Mouse (Mus musculus) embryonic facial prominence, embryonic 13.5 days (tissue): ENCODE results near the gene Gm49510. TPM values are rescaled to one million over a fixed set of nuclear protein-coding genes. Genes with fewer than 3 reads are reported as not detected.

Source experiments
- ATAC-seq: fragments of 200-750 bp; cut with Nextera tagmentation; 2 replicates; pipeline ENCODE4 v1.8.0; 2017; ENCODE audit warnings: low read depth; ENCODE audit not compliant: insufficient number of reproducible peaks, insufficient read depth, low FRiP score, low TSS enrichment
- H3K27ac ChIP-seq: fragments of 300-500 bp; sonication (generic); 2 replicates; pipeline ENCODE4 v1.5.1; 2015; ENCODE audit warnings: moderate library complexity, mild to moderate bottlenecking, inconsistent platforms
- H3K27me3 ChIP-seq: fragments of 300-500 bp; sonication (generic); 2 replicates; pipeline ENCODE4 v1.6.1; 2015; ENCODE audit warnings: mild to moderate bottlenecking, inconsistent platforms
- H3K36me3 ChIP-seq: fragments of 300-500 bp; sonication (generic); 2 replicates; pipeline ENCODE4 v1.6.1; 2015; ENCODE audit warnings: mild to moderate bottlenecking, inconsistent platforms
- H3K4me1 ChIP-seq: fragments of 300-500 bp; sonication (generic); 2 replicates; pipeline ENCODE4 v1.6.1; 2015; ENCODE audit warnings: inconsistent platforms
- H3K4me2 ChIP-seq: fragments of 300-500 bp; sonication (generic); 2 replicates; pipeline ENCODE4 v1.6.1; 2015; ENCODE audit warnings: moderate library complexity, mild to moderate bottlenecking, inconsistent platforms
- H3K4me3 ChIP-seq: fragments of 300-500 bp; sonication (generic); 2 replicates; pipeline ENCODE4 v1.5.1; 2015; ENCODE audit warnings: mild to moderate bottlenecking, inconsistent platforms
- H3K9ac ChIP-seq: fragments of 300-500 bp; sonication (generic); 2 replicates; pipeline ENCODE4 v1.6.1; 2015; ENCODE audit warnings: mild to moderate bottlenecking, inconsistent platforms
- H3K9me3 ChIP-seq: fragments of 300-500 bp; sonication (generic); 2 replicates; pipeline ENCODE4 v1.6.1; 2016; ENCODE audit warnings: inconsistent platforms
- WGBS: fragments of 180-500 bp; shearing (Covaris S2); methylation state at CpG from one replicate; pipeline ENCODE4 v1.1.7; 2015; ENCODE audit warnings: mixed read lengths; 5-methylcytosine and 5-hydroxymethylcytosine counted together
- polyA plus RNA-seq: library from polyadenylated mRNA; unstranded; fragments of >200 nt; fragmentation: Nextera tagmentation; extraction: Ambion mirVana; gene quantifications from 2 replicates; pipeline ENCODE4 v1.2.1, GENCODE M21; 2015

Gm49510 gene
- polyA plus RNA-seq, 1 experiment from 2014 or later: 0.18 TPM

GRCm38 (mm10) chr15:78900585-78901421, 1.3 kb downstream of the Gm49510 start:
- peak overlapping the region; percentile 87 for H3K27ac ChIP-seq
- H3K4me1 ChIP-seq: peaks cover 57% of the 10 kb centered on the region
- H3K9me3 ChIP-seq: no peaks in the 10 kb centered on the region
- H3K36me3 ChIP-seq: peaks cover 37% of the 10 kb centered on the region
- 8% methylated on average over 18 of the region's 18 CpGs for WGBS
- H3K4me3 ChIP-seq: peak overlapping the region; percentile 83
- peak overlapping the region; percentile 88 for H3K4me2 ChIP-seq
- 0 out of 2 replicates have a peak, but pooled peaks have one; percentile 26 for ATAC-seq
- H3K9ac ChIP-seq: peak overlapping the region; percentile 86
- H3K27me3 ChIP-seq: no peaks in the 10 kb centered on the region

- Histone ChIP-seq H3K4me1 (peaks cover 50% of the 10 kb centered on the region), H3K4me2 (peak overlapping the region; percentile 88), H3K27me3 (no peaks in the 10 kb centered on the region), H3K9ac (peak overlapping the region; percentile 86), H3K4me3 (peak overlapping the region; percentile 83), H3K36me3 (peaks cover 43% of the 10 kb centered on the region), H3K27ac (peak overlapping the region; percentile 87), H3K9me3 (no peaks in the 10 kb centered on the region)
- 31% methylated on average over 8 of the region's 8 CpGs for WGBS
- ATAC-seq: 0 out of 2 replicates have a peak, but pooled peaks have one; percentile 8
These were observed 1.9 kb downstream of the Gm49510 start for GRCm38 (mm10) chr15:78901422-78901789.

GRCm38 (mm10) chr15:78903243-78903642, 3.8 kb downstream of the Gm49510 start:
- H3K4me2 ChIP-seq: 0 out of 2 replicates have a peak overlapping the region, but pooled peaks have one; percentile 24
- H3K9me3 ChIP-seq: no peaks in the 10 kb centered on the region
- no peak overlapping the region for H3K27ac ChIP-seq
- H3K9ac ChIP-seq: peak overlapping the region; percentile 44; the same call in 1 of the 2 replicates
- peaks cover 35% of the 10 kb centered on the region for H3K4me1 ChIP-seq
- no peak overlapping the region for H3K4me3 ChIP-seq
- 0% methylated on average over 2 of the region's 2 CpGs for WGBS
- H3K27me3 ChIP-seq: no peaks in the 10 kb centered on the region
- peaks cover 62% of the 10 kb centered on the region for H3K36me3 ChIP-seq
- ATAC-seq: no peak

GRCm38 (mm10) chr15:78908399-78908798, 8.9 kb downstream of the Gm49510 start:
- no peak for ATAC-seq
- peaks cover 8% of the 10 kb centered on the region for H3K4me1 ChIP-seq

GRCm38 (mm10) chr15:78908982-78909381, 9.5 kb downstream of the Gm49510 start:
- Histone ChIP-seq H3K9me3 (no peaks in the 10 kb centered on the region), H3K4me2 (no peak overlapping the region), H3K27me3 (no peaks in the 10 kb centered on the region), H3K4me1 (peaks cover 9% of the 10 kb centered on the region), H3K9ac (0 out of 2 replicates have a peak overlapping the region, but pooled peaks have one; percentile 6), H3K36me3 (peaks cover 78% of the 10 kb centered on the region), H3K27ac (peak overlapping the region; percentile 7; the same call in 1 of the 2 replicates), H3K4me3 (no peak overlapping the region)
- WGBS: 86% methylated on average over 8 of the region's 8 CpGs
- no peak for ATAC-seq

More at GRCm38 (mm10) chr15:78908399-78908798, 8.9 kb downstream of the Gm49510 start:
- H3K4me2 ChIP-seq: no peak overlapping the region
- H3K27me3 ChIP-seq: no peaks in the 10 kb centered on the region
- H3K36me3 ChIP-seq: peaks cover 84% of the 10 kb centered on the region
- no peak overlapping the region for H3K4me3 ChIP-seq
- 57% methylated on average over 7 of the region's 7 CpGs for WGBS
- 0 out of 2 replicates have a peak overlapping the region, but pooled peaks have one; percentile 7 for H3K27ac ChIP-seq
- no peaks in the 10 kb centered on the region for H3K9me3 ChIP-seq
- no peak overlapping the region for H3K9ac ChIP-seq

- Histone ChIP-seq H3K4me2 (no peak overlapping the region), H3K4me3 (no peak overlapping the region), H3K9me3 (no peaks in the 10 kb centered on the region), H3K27ac (no peak overlapping the region), H3K27me3 (no peaks in the 10 kb centered on the region), H3K4me1 (peaks cover 35% of the 10 kb centered on the region), H3K9ac (no peak overlapping the region), H3K36me3 (peaks cover 48% of the 10 kb centered on the region)
- 36% methylated on average over 9 of the region's 9 CpGs for WGBS
- ATAC-seq: no peak
These were observed 12.6 kb downstream of the Gm49510 start for GRCm38 (mm10) chr15:78912040-78912439.

- peak; percentile 91 for ATAC-seq
- peak within 1 kb of the TSS; percentile 94 for H3K27ac ChIP-seq
- under 1% methylated on average over 50 of the region's 51 CpGs for WGBS
- peaks cover 40% of the 10 kb centered on the region for H3K36me3 ChIP-seq
- H3K4me2 ChIP-seq: peak within 1 kb of the TSS; percentile 92
- no peaks in the 10 kb centered on the region for H3K9me3 ChIP-seq
- peak within 1 kb of the TSS; percentile 76 for H3K4me3 ChIP-seq
- H3K27me3 ChIP-seq: no peaks in the 10 kb centered on the region
- H3K9ac ChIP-seq: peak within 1 kb of the TSS; percentile 85
- peaks cover 44% of the 10 kb centered on the region for H3K4me1 ChIP-seq
These were observed 14.2 kb downstream of the Gm49510 start, which contains the start of gene Pdxp for GRCm38 (mm10) chr15:78913632-78914090. Gene Pdxp, plus strand, starts transcription at chr15:78913919.

GRCm38 (mm10) chr15:78914091-78914822, 14.8 kb downstream of the Gm49510 start:
- peak overlapping the region; percentile 76 for H3K4me3 ChIP-seq
- H3K27ac ChIP-seq: peak overlapping the region; percentile 94
- H3K4me1 ChIP-seq: peaks cover 44% of the 10 kb centered on the region
- no peaks in the 10 kb centered on the region for H3K27me3 ChIP-seq
- peak; percentile 29 for ATAC-seq
- no peaks in the 10 kb centered on the region for H3K9me3 ChIP-seq
- peaks cover 39% of the 10 kb centered on the region for H3K36me3 ChIP-seq
- peak overlapping the region; percentile 85 for H3K9ac ChIP-seq
- peak overlapping the region; percentile 92 for H3K4me2 ChIP-seq
- WGBS: under 1% methylated on average over 86 of the region's 87 CpGs

GRCm38 (mm10) chr15:78914823-78915659, 15.6 kb downstream of the Gm49510 start:
- peaks cover 44% of the 10 kb centered on the region for H3K4me1 ChIP-seq
- 48% methylated on average over 8 of the region's 8 CpGs for WGBS
- 0 out of 2 replicates have a peak overlapping the region, but pooled peaks have one; percentile 94 for H3K27ac ChIP-seq
- H3K36me3 ChIP-seq: peaks cover 37% of the 10 kb centered on the region
- H3K4me3 ChIP-seq: peak overlapping the region; percentile 76
- peak overlapping the region; percentile 92 for H3K4me2 ChIP-seq
- H3K9me3 ChIP-seq: no peaks in the 10 kb centered on the region
- no peak for ATAC-seq
- H3K27me3 ChIP-seq: no peaks in the 10 kb centered on the region
- peak overlapping the region; percentile 85 for H3K9ac ChIP-seq

GRCm38 (mm10) chr15:78915660-78916017, 16.2 kb downstream of the Gm49510 start:
- Histone ChIP-seq H3K4me3 (peak overlapping the region; percentile 76), H3K9me3 (no peaks in the 10 kb centered on the region), H3K27me3 (no peaks in the 10 kb centered on the region), H3K4me2 (peak overlapping the region; percentile 92), H3K36me3 (peaks cover 31% of the 10 kb centered on the region), H3K27ac (peak overlapping the region; percentile 66), H3K9ac (peak overlapping the region; percentile 85), H3K4me1 (peaks cover 44% of the 10 kb centered on the region)
- peak; percentile 8; the same call in 1 of the 2 replicates for ATAC-seq
- WGBS: 9% methylated on average over 8 of the region's 8 CpGs
